Mouse (Mus musculus) monocyte, adult 5-6 weeks (primary cell): ENCODE measurements around the gene Fam71e2. TPM values are rescaled to one million over a fixed set of nuclear protein-coding genes. Genes with fewer than 3 reads are reported as not detected.
"Not testable (repeated sequence)": the region's sequence is repeated elsewhere in the genome, so short reads cannot be mapped to it uniquely, and the experiment has no call there.

Source experiments
- ATAC-seq: fragments of 153-309, 156-312 bp; replicated peaks from 2 replicates; pipeline ENCODE4 v1.8.0; 2017; ENCODE audit warnings: mild to moderate bottlenecking; ENCODE audit not compliant: low TSS enrichment, insufficient number of reproducible peaks, severe bottlenecking, poor library complexity, low FRiP score
- total RNA-seq: library from RNA; stranded (forward); fragments of 200-1000, 200-491, 200-594 nt; gene quantifications from 3 replicates; pipeline ENCODE4 v1.2.3, GENCODE M21; 2017

Gene Fam71e2
- total RNA-seq = not detected in 3 replicates

DNA sequence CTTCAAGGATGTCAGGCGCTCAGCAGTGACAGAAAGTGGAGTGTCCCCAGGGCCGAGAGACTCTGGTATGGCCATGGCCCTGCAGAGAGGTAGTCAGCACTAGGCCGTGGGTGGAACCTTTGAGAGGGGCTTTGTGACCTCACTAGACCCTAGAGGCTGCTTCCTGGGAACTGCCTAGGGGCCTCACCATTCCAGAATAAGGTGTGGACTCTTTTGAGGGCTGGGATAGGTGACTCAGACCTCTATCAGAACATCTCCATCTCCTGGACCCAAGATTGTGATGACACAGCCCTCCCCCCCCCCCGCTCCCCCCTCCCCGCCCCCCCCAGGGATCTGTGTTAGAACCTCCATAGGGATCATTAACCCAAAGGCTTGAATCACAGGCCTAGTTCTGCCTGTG lies at the start of gene Fam71e2:
TSS of gene Fam71e2 (minus strand) at position 101 of the 400 bp plus-strand sequence.
- no peak for ATAC-seq

DNA sequence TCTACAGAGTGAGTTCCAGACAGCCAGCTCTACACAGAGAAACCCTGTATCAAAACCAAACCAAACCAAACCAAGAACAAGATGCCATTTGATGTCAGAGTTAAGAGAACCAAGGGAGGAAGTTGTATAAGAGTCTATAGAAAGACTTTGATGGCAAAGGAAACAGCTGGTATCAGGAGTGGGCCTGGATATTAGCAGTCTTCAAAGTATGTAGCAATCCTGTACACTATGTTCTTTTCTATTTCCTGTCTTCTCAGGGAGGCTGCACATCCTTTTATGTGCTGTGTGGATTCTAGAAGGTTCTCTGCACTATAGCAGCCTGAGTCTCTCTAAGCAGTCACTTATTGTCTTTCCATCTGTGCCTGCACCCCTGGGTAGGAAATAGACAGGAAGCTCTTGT lies 45.5 kb upstream of the Fam71e2 start:
- ATAC-seq = no peak

DNA sequence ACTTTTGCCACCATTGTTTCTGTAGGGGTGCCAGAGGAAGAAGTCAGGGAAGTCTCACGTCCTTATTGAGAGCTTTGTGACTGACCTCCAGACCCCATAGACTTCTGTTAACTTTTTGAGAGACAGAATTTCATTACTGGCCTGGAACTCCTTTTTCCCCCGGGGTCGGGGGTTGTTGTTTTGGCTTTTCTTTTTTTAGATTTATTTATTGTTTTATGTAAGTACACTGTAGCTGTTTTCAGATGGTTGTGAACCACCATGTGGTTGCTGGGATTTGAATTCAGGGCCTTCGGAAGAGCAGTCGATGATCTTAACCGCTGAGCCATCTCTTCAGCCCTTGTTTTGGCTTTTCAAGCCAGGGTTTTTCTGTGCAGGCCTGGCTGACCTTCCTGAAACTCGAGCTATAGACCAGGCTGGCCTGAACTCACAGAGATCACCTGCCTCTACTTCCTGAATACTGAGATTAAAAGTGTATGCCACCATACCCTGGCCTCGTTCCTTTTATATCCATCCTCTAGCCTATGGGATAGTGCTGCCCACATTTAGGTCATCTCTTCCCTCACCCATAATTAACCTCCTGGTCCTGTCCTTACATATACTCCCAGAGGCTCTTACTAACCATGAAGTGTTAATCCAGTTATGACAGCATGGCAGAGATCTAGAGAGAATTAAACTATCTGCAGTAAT lies 42.1 kb upstream of the Fam71e2 start:
- no peak for ATAC-seq

DNA sequence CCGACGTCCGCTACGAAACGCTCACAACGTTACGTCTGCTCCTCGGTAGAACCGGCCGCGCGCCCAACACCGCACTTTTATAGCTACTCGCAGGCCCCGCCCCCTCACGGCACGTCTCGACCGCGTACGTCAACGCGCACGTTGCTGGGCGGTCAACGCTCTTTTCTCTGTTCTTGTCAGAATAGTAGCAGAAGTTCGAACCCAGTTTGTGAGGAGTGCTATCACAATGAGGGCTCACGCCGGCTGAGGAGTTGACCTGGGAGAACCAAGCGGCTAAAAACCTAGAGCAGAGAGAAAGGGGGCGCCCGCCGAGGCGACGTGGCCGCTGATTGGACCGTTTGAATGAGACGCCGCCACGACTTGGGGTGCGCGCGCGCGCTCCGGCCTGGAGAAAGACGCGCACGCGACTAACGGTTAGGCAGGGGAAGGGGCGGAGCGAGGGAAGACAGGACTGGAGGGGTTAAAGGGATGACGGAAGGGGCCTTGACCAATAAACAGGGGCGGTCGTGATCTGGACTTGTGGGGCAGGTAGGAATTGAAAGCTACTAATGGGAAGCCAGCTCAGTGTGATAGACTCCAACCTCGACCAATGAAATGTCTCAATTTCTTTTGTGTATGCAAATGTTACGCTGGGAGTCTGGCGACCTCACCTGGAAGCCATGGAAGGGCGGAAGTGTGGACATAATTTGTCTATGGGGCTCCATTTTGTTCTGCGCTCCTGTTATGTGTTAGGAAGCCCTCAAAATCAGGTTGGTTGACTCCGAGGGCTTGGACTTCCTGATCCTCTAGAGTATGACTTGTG lies 41.4 kb upstream of the Fam71e2 start, which contains the start of gene Ube2s:
TSS of gene Ube2s (minus strand) at position 288 of the 802 bp plus-strand sequence.
- ATAC-seq = peak; percentile 94

DNA sequence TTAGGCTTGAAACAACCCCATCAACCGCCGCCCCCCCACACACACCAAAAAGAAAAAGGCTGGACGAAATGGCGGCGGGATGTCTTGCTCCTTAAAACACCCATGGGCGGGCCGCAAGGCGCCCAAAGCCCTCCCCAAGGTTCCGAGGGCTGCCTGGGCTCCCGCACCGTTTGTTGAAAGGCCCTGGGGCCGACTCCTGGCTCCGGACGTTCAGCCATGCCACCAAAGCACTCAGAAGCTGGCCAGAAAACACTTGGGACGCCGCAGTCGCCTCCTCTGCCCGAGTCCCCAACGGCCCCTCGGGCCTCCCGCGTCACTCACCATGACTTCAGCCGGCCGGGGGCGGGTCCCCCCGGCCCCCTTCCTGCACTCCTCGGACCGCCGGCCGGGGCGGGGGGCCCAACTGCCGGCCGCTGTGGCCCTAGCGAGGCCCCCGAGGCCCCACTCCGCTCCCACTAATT lies 40.8 kb upstream of the Fam71e2 start:
- ATAC-seq = no peak

DNA sequence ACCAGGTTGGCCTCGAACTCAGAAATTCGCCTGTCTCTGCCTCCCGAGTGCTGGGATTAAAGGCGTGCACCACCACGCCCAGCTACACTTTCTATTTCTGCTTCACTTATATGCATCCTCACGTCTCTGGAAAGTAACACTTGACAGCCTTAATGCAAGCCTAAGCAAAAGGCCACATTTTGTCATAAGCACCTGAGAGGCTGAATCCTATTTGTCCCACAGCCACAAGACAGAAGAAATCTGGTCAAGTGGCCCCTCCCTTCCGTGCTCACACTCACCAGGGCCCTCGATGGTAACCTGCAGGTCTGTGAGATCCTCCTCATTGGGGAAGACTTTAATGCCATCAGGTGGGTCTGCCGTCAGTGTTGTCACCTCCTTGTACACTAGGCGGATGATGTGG lies 40.0 kb upstream of the Fam71e2 start:
- ATAC-seq = not testable (repeated sequence)

DNA sequence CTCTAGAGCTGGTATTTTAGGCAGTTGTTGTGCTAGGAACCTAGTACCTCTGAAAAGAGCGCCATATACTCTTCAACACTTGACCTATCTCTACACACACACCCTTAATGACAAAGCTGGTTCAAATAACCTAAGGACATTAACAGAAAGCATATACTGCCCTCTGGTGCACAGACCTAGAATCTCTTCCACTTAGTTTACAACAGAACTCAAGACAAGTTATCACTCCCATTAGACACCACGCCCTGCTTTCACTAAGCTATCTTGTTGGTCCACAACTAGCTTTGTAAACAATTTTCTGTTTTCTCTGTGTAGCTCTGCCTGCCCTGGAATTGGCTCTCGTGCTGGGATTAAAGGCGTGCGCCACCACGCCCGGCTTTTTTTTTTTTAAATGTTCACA lies 35.6 kb upstream of the Fam71e2 start:
- ATAC-seq = peak; percentile 48; the same call in 1 of the 2 replicates

DNA sequence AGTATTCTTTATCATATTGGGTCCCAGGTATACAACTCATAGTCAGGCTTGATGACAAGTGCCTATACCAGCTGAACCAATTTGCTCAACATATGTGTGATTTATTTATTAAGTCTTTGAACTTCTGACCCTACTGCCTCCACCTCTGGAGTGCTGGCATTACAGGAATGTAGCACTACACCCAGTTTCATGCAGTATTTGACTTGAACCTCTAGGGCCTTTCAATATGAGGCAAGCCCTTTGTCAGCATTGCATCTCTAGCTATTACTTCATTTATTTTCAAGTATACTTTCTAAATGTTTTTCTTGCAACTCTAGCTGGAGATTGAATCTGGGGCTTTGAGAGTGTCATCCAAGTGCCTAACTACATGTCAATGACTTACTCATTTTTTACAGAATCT lies 31.1 kb upstream of the Fam71e2 start:
- ATAC-seq = no peak

DNA sequence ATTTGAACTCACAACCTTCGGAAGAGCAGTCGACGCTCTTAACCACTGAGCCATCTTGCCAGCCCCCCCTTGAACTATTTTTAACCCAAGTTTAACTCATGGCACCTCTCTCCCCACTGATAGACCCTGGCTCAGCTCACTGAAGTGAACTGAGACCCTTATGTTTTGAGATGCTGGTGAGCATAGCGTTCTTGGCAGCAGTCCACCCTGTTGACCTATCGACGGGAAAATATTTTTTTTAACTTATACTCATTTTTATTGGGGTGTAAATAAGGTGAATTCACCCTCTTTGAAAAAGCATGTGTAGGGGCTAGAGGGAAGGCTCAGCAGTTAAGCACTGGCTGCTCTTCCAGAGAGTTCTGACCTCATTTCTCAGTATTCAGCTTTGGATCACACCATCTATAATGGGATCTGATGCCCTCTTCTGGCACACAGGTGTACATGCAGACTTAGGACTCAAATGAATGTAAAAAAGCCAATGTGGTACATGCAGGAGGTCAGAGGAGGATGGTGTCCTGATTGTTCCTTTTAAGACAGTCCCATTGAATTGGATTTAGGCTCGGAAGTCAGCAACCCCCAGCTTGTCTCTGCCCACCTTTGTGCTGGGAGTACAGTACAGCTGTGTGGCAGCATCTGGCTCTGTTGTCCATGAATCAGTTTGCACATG lies 24.8 kb upstream of the Fam71e2 start:
- ATAC-seq = no peak

DNA sequence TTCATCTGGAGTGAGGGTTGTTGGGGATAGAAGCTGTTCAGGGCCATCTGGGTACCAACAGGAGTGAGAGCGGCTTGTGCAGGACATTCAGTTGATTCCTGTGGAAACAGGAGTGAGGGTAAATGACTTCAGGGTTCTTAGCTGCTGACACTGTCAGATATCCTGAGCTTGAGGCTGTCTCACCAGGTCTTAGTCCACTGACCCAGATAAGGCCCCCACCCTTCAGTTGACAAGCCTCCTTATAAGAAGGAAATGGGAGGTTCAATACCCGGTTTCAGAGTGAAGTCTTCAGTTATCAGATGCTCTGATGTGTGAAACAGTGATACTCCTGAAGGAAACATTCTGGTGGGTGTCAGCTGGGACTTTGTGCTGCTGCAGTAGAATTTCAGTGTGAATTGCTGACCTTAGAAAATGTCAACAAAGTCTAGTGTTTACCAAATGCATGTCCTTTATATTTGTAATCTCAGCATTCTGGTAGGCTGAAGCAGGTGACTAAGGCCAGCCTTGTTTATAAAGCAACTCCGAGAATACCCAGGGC lies 23.6 kb upstream of the Fam71e2 start:
- no peak for ATAC-seq

DNA sequence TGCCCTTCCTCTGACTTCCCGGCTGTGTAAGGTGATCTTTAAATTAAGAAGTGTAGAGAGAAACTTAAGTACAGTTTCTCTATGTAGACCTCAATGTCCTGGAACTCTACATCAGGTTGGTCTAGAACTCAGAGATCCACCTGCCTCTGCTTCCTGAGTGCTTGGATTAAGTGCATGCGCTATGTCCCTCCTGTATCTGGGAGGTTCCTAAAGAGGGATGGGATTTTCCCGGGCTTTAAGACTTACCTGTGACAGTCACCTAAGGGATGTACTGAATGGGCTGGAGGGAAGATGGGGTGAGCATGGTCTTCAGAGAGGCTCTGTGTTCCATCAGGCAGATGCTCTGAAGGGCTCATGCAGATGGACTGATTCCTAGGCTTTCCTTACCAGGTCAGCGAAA lies 22.6 kb upstream of the Fam71e2 start:
- ATAC-seq = no peak

DNA sequence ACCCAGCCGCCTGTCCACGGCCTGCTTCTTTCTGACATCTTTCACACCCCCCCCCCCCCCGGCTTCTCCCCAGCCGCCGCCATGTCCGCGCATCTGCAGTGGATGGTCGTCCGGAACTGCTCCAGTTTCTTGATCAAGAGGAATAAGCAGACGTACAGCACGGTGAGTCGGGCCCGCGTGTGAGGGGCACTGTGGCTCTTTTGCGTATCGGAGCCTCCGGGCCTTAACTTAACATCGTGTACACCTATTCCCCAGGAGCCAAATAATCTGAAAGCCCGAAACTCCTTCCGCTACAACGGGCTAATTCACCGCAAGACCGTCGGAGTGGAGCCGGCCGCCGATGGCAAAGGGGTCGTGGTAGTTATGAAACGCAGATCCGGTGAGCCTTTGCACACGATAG lies 22.1 kb upstream of the Fam71e2 start:
- not testable (repeated sequence) for ATAC-seq

DNA sequence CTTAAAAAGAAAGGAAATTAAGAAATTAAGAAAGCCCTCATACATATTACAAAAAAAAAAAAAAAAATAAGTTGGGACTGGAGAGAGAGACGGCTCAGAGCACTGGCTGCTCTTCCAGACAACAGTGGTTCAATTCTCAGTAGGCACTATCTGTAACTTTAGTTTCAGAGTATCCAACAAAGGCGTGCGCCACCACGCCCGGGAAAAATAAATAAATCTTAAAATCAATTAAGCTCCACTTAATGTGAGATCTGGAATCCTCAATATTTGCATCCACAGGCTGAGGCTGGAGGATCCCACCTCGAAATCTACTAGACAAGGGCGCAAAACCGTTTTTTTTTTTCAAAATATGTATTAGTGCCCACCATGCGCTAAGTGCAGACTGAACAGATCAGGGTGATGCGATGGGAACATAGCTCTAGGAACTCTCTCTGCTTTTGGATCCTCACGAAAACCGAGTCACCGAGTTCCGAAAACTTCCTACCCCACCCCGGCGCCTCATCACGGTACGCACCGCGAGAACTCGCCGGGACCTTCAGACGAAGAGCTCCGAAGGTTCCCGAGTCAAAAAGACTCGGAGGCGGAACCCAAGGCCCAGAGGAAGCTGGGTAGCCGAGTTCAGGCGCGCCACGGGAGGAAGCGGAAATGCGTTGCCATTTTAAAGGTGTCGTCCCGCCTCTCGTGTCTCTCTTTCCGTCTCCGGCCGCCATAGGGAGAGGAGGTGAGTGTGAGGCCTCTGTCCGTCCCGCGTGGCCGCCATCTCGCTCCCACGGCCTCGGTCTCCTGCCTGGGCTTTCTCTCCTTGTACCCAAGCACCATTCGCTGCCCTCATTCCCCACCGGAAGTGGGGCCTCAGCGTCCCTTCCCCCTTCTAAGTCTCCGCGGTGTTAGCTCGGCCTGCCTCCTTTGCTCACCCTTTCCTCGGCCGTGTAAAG lies 21.4 kb upstream of the Fam71e2 start, which contains the start of gene Rpl28:
TSS of gene Rpl28 (plus strand) at position 597 of the 935 bp plus-strand sequence.
- peak; percentile 94 for ATAC-seq

DNA sequence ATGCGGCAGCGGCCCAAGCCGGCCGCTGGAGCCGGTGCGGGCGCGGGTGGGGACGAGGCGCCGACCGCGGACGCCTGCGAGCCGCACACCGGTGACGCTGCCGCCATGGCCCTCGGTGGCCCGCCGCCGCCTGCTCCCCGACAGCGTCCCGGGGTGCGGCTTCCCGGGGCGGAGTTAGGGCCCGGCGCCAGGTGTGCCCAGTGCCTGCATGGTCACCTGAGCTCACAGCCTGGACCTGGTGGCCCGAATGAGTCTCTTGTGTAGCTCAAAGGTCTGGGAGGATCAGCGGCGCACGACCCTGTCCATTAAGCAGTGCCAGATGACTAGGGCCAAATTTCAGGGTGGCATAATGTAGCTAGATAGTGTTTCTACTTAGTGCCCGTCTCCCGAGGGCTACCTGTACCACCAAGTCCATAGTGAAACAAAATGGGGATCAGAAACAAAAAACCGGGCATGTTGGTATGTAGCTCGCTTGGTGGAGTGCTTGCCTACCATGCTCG lies 18.4 kb upstream of the Fam71e2 start, which contains the start of gene Tmem238:
TSS of gene Tmem238 (minus strand) at position 221 of the 500 bp plus-strand sequence.
- ATAC-seq = no peak

DNA sequence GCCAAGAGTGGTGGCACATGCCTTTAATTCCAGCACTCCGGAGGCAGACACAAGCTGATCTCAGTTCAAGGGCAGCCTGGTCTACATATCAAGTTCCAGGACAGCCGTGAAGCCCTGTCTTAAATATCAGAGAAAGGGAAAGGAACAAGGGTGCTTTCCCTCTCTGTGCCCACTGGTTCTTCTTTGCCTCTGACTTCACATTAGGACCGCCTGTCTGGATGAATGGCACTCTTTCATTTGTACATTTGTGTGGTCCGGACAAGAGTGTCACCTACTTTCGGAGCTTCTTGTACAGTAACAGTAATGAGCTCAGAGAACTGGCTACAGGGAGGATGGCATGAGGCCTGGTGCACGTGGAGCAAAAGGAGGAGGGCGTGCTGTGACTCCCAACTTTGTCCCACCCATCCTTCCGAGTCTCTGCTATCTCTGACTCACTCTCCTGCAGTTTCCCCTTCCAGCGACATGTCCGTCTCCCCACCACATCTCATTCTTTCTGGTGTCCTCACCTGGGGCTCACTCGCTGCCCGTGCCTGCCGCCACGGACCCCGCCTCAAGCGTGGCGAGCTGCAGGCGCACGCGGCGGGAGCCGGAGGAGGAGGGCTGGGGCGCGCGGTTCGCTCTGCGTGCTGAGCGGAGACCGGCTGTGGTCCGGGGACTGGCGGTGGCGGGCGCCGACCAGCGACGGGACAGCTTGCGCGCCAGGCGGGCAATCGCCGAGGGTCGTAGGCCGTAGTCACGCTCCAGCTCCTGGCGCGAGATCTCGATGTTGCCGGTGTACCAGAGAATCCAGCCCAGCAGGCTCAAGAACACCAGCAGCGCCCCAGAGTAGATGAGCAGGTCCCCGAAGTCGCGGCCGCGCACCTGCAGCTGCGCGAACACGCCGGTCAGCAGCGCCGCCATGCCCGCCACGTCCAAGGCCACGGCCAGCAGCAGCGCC lies 17.7 kb upstream of the Fam71e2 start:
- no peak for ATAC-seq

DNA sequence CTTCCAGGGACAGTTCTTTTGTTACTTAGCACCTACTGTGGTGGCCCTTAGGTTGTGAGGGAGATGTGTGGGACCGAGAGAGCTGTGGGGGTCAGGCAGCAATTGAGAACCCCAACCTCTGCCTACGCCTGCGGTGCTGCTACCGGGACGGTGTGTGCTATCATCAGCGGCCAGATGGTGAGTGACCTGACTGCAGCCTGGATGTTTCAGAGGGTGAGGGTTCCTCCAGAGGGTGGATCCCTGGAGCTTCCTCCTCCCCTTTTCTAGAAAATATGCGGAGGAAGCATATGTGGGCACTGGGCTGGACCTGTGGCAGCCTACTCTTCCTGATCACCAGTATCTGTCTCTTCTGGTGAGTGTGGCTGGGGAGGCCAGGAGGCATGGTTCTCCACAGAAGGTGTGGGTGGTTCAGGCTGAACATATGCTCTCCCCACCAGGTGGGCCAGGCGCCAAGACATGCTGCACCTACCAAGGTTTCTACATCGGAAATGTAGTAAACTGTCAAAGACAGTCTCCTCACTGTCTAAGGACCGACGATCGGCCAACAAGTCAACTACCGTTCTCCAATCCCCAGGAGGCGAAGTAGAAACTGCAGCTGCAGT lies 12.7 kb upstream of the Fam71e2 start:
- 0 out of 2 replicates have a peak, but pooled peaks have one; percentile 8 for ATAC-seq
